Mouse (Mus musculus) forebrain, embryonic 14.5 days (tissue): ENCODE results near the gene Cmklr1. TPM values are rescaled to one million over a fixed set of nuclear protein-coding genes. Genes with fewer than 3 reads are reported as not detected.

Experiments
- ATAC-seq: fragments of 200-750 bp; cut with Nextera tagmentation; 2 replicates; pipeline ENCODE4 v1.8.0; 2017; ENCODE audit warnings: mild to moderate bottlenecking, moderate library complexity
- DNase-seq: peaks from one replicate; pipeline ENCODE4 v3.0.0-alpha.2; 2015; ENCODE audit warnings: low spot score
- H3K27ac ChIP-seq: fragments of 300-500 bp; sonication (generic); 2 replicates; pipeline ENCODE4 v1.5.1; 2014; ENCODE audit warnings: low read depth, mild to moderate bottlenecking, control low read depth, low read length, moderate library complexity
- H3K27me3 ChIP-seq: fragments of 300-500 bp; sonication (generic); replicated peaks from 2 replicates; pipeline ENCODE4 v1.6.1; 2014; ENCODE audit warnings: low read length, control low read depth, mixed read lengths; ENCODE audit not compliant: control insufficient read depth, insufficient read depth
- H3K36me3 ChIP-seq: fragments of 300-500 bp; sonication (generic); 2 replicates; pipeline ENCODE4 v1.6.1; 2014; ENCODE audit warnings: low read length, control low read depth; ENCODE audit not compliant: control insufficient read depth, insufficient read depth
- H3K4me1 ChIP-seq: fragments of 300-500 bp; sonication (generic); 2 replicates; pipeline ENCODE4 v1.6.1; 2014; ENCODE audit warnings: antibody characterized with exemption, low read length, control low read depth; ENCODE audit not compliant: control insufficient read depth, insufficient read depth
- H3K4me2 ChIP-seq: fragments of 300-500 bp; sonication (generic); 2 replicates; pipeline ENCODE4 v1.6.1; 2014; ENCODE audit warnings: mild to moderate bottlenecking, control low read depth, low read length
- H3K4me3 ChIP-seq: fragments of 300-500 bp; sonication (generic); 2 replicates; pipeline ENCODE4 v1.5.1; 2014; ENCODE audit warnings: low read depth, low read length, control low read depth
- H3K9ac ChIP-seq: fragments of 300-500 bp; sonication (generic); 2 replicates; pipeline ENCODE4 v1.6.1; 2014; ENCODE audit warnings: mild to moderate bottlenecking, low read length, control low read depth, moderate library complexity
- H3K9me3 ChIP-seq: fragments of 300-500 bp; sonication (generic); replicated peaks from 2 replicates; pipeline ENCODE4 v1.6.1; 2016; ENCODE audit warnings: low read length, control low read depth, mixed read lengths; ENCODE audit not compliant: control insufficient read depth
- WGBS: fragments of 180-500 bp; shearing (Covaris S2); extraction: QIAGEN DNeasy Blood & Tissue Kit; methylation state at CpG from one replicate; pipeline ENCODE4 v1.1.7; 2014; 5-methylcytosine and 5-hydroxymethylcytosine counted together
- polyA plus RNA-seq: library from polyadenylated mRNA; unstranded; fragments of >200 nt; fragmentation: Nextera tagmentation; extraction: Ambion mirVana; gene quantifications from 2 replicates; pipeline ENCODE4 v1.2.1, GENCODE M21; 2014

Cmklr1 gene
- polyA plus RNA-seq, result 1.6 and 1.7 TPM in 2 replicates

GRCm38 (mm10) chr5:113650035-113650865, at the start of gene Cmklr1:
Gene Cmklr1, minus strand, starts transcription at chr5:113650426.
- 0 out of 2 replicates have a peak within 1 kb of the TSS, but pooled peaks have one; percentile 5 for H3K4me2 ChIP-seq
- H3K27ac ChIP-seq, result no peak within 1 kb of the TSS
- 0 out of 2 replicates have a peak, but pooled peaks cover 4% of the 10 kb centered on the region for H3K27me3 ChIP-seq
- no peaks in the 10 kb centered on the region for H3K36me3 ChIP-seq
- ATAC-seq, result no peak
- WGBS, result 14% methylated on average over 28 of the region's 30 CpGs
- H3K9ac ChIP-seq, result no peak within 1 kb of the TSS
- H3K4me3 ChIP-seq, result no peak within 1 kb of the TSS
- H3K9me3 ChIP-seq, result no peaks in the 10 kb centered on the region
- no peak for DNase-seq
- H3K4me1 ChIP-seq, result no peaks in the 10 kb centered on the region

DNA sequence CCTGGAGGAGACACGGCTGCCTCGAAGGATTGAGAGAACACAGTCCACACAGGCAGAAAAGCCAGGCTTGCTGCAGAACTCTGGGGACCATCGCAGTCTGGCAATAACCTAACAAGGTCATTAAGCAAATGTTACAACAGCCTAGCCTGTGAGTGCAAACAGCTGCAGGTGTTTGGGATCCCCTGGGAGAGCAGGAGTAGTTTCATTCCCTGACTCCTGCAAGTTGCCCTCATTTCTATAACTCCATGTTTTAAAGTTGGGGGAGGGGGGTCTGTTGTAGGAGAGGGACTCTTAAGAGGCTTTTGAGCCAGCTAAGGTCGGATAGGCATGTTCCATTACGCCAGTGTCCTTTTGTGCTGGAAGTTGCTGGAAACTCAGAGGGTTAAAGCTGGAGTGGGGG, 44.2 kb upstream of the Cmklr1 start:
- Histone ChIP-seq H3K4me2 (no peak overlapping the region), H3K27me3 (no peaks in the 10 kb centered on the region), H3K9ac (no peak overlapping the region), H3K4me1 (peaks cover 16% of the 10 kb centered on the region), H3K27ac (no peak overlapping the region), H3K9me3 (no peaks in the 10 kb centered on the region), H3K36me3 (no peaks in the 10 kb centered on the region), H3K4me3 (no peak overlapping the region)
- no peak for DNase-seq
- WGBS, result 54% methylated on average over 5 of the region's 5 CpGs
- ATAC-seq, result no peak

DNA sequence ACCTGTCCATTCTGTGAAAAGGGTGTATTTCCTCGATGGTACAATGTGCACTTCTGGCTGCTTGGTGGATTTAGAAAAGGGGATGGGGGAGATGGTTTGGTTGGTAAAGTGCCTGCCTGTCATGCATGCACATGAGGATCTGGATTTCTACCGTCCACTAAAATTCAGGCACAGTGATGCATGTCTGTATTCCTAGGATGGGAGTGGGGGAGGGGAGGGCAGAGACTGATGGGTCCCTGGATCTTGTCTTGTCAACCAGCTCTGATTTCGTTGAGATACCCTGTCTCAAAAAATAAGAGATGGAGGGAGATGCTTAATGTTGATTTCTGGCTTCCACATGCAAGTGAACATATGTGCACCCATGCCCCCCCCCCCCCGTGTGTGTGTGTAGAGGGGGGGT, 43.8 kb upstream of the Cmklr1 start:
- H3K36me3 ChIP-seq, result no peaks in the 10 kb centered on the region
- DNase-seq (no peak), ATAC-seq (no peak)
- H3K4me2 ChIP-seq, result no peak overlapping the region
- WGBS, result 70% methylated on average over 4 of the region's 4 CpGs
- H3K9me3 ChIP-seq, result no peaks in the 10 kb centered on the region
- H3K27ac ChIP-seq, result no peak overlapping the region
- no peaks in the 10 kb centered on the region for H3K27me3 ChIP-seq
- no peak overlapping the region for H3K4me3 ChIP-seq
- H3K4me1 ChIP-seq, result peaks cover 16% of the 10 kb centered on the region
- H3K9ac ChIP-seq, result no peak overlapping the region

DNA sequence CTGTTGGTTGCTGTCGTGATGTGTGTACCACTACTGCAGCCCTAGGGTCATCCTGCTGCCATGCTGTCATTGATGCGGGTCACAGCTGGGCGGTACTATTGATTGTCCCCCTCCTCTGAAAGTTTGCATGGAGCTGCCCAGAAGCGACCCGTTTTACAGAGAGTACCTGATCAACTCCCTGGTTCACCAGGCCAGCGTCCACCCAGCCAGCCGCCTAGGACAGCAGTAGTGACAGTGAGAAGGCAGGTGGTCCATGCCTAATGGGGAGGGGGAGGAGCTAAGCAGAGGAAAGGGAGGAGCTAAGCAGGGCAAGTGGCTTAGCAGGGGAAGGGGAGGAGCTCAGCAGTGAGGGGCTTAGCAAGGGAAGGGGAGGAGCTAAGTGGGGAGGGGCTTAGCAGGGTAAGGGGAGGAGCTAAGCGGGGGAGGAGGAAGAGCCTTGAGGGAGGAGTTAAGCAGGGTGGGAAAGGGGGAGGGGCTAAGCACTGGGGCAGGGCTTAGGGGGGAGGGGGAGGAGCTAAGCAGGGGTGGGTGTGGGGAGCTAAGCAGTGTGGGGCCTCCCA, 43.0 kb upstream of the Cmklr1 start:
- no peak overlapping the region for H3K4me2 ChIP-seq
- H3K4me3 ChIP-seq, result no peak overlapping the region
- no peak overlapping the region for H3K9ac ChIP-seq
- DNase-seq, result no peak
- H3K27me3 ChIP-seq, result no peaks in the 10 kb centered on the region
- 88% methylated on average over 8 of the region's 8 CpGs for WGBS
- no peak overlapping the region for H3K27ac ChIP-seq
- no peaks in the 10 kb centered on the region for H3K9me3 ChIP-seq
- no peak for ATAC-seq
- H3K4me1 ChIP-seq, result peaks cover 16% of the 10 kb centered on the region
- H3K36me3 ChIP-seq, result no peaks in the 10 kb centered on the region

DNA sequence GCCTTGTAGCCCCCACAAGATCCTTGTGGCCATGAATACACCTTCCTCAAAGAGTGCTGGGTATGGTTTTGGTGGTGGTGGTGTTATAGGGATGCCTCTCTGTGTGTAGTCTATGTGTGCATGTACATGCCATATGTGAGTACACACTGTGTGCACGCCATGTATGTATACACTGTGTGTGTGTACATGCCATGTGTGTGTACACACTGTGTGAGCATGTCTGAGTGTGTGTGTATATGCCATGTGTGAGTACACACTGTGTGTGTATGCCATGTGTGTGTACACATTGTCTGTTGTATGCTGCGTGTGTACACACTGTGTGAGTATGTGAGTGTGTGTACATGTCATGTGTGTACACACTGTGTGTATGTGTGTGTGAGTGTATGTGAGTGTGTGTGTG, 40.6 kb upstream of the Cmklr1 start:
- Histone ChIP-seq H3K4me3 (no peak overlapping the region), H3K9me3 (no peaks in the 10 kb centered on the region), H3K36me3 (no peaks in the 10 kb centered on the region), H3K27ac (no peak overlapping the region), H3K4me2 (no peak overlapping the region), H3K27me3 (no peaks in the 10 kb centered on the region), H3K4me1 (peaks cover 16% of the 10 kb centered on the region), H3K9ac (no peak overlapping the region)
- DNase-seq (no peak), ATAC-seq (no peak)
- WGBS, result 91% methylated on average over 2 of the region's 2 CpGs

DNA sequence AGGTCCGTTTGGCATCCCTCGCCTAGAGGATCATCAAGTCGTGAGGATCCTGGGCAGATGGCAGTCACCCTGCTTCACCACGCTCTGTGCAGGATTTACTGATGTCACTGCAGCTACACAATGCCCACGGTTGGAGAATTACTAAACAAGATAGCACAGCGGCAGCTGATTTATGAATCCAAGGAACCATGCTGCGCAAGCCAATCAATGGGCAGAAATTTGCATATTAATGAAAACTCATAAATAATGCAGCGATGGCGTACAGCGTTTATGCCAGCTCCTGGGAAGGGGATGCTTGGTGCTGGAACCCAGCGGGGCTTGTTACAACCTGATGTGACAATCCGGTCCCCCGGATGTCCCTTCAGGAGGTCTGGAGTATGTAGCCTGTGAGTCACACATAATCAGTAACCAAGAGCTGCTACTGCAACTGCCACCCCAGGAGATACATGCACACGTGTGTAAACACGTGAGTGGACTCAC, 39.9 kb upstream of the Cmklr1 start:
- Histone ChIP-seq H3K4me3 (no peak overlapping the region), H3K36me3 (no peaks in the 10 kb centered on the region), H3K9ac (peak overlapping the region; percentile 3; the same call in 1 of the 2 replicates), H3K27ac (peak overlapping the region; percentile 54; the same call in 1 of the 2 replicates), H3K9me3 (no peaks in the 10 kb centered on the region), H3K4me2 (peak overlapping the region; percentile 29; the same call in 1 of the 2 replicates), H3K4me1 (peaks cover 16% of the 10 kb centered on the region), H3K27me3 (no peaks in the 10 kb centered on the region)
- WGBS, result 27% methylated on average over 15 of the region's 15 CpGs
- DNase-seq (peak; percentile 88), ATAC-seq (peak; percentile 82)

DNA sequence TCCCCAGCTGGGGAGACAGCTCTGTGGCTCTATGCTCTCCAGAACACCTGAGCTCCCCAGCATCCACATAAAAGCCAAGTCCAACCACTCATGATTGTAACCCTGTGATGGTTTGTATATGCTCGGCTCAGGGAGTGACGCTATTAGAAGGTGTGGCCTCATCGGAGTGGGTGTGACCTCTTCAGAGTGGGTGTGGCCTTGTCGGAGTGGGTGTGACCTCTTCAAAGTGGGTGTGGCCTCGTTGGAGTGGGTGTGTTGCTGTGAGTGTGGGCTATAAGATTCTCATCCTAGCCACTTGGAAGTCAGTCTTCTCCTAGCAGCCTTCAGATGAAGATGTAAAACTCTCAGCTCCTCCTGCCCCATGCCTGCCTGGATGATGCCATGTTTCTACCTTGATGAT, 37.3 kb upstream of the Cmklr1 start:
- WGBS, result 90% methylated on average over 5 of the region's 5 CpGs
- Histone ChIP-seq H3K27ac (no peak overlapping the region), H3K9ac (no peak overlapping the region), H3K4me2 (no peak overlapping the region), H3K27me3 (no peaks in the 10 kb centered on the region), H3K4me3 (no peak overlapping the region), H3K4me1 (peaks cover 9% of the 10 kb centered on the region), H3K36me3 (no peaks in the 10 kb centered on the region), H3K9me3 (no peaks in the 10 kb centered on the region)
- ATAC-seq, result no peak
- DNase-seq, result no peak

DNA sequence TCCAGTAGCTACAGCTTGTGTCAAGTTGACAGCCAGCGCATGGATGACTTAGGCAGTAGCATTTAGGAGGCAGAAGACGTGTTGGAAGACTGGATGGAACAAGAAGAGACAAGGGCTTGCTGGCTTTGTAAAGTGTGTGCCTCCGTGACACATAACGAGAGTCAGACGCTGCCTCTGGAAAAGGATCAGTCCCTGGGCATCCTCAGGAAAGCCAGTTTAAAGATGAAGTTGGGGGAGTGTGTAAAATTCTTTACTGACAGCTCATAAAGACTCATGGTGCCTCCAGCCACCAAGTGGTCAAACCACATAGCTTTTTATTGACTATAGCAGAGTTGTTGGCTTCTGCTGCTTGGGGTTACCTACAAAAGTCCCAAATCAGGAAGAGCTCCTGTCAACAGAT, 35.2 kb upstream of the Cmklr1 start:
- DNase-seq (no peak), ATAC-seq (no peak)
- H3K27me3 ChIP-seq, result no peaks in the 10 kb centered on the region
- H3K4me3 ChIP-seq, result no peak overlapping the region
- H3K4me2 ChIP-seq, result no peak overlapping the region
- H3K9me3 ChIP-seq, result no peaks in the 10 kb centered on the region
- no peaks in the 10 kb centered on the region for H3K36me3 ChIP-seq
- H3K9ac ChIP-seq, result no peak overlapping the region
- H3K4me1 ChIP-seq, result peaks cover 7% of the 10 kb centered on the region
- 71% methylated on average over 5 of the region's 5 CpGs for WGBS
- no peak overlapping the region for H3K27ac ChIP-seq

DNA sequence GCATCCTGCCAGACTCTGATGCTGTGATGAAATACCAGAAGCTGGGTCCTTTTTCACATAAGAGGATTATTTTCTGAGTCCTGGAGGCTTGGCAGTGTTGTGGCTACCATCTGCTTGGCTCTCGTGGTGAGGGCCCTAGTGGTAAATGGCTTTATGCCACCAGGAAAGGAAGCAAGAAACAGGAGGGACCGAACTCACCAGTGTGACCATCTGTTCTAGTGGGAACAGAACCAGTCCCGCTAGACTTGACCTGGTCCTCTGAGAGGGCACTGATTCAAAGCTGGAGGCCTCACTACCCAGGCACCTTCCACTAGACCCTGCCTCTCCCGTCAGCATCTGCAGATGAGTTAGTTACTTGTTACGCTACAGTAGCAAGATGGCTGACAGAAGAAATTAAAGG, 33.0 kb upstream of the Cmklr1 start:
- H3K9me3 ChIP-seq, result no peaks in the 10 kb centered on the region
- H3K27ac ChIP-seq, result no peak overlapping the region; the same call in 1 of the 2 replicates
- H3K36me3 ChIP-seq, result no peaks in the 10 kb centered on the region
- H3K4me1 ChIP-seq, result no peaks in the 10 kb centered on the region
- no peak overlapping the region; the same call in 1 of the 2 replicates for H3K9ac ChIP-seq
- no peak overlapping the region for H3K4me3 ChIP-seq
- no peaks in the 10 kb centered on the region for H3K27me3 ChIP-seq
- WGBS, result 76% methylated on average over 5 of the region's 5 CpGs
- no peak for DNase-seq
- no peak overlapping the region for H3K4me2 ChIP-seq
- no peak for ATAC-seq
